12 mouse cellular contexts compared by ENCODE assay signal in the genomic region with DNA sequence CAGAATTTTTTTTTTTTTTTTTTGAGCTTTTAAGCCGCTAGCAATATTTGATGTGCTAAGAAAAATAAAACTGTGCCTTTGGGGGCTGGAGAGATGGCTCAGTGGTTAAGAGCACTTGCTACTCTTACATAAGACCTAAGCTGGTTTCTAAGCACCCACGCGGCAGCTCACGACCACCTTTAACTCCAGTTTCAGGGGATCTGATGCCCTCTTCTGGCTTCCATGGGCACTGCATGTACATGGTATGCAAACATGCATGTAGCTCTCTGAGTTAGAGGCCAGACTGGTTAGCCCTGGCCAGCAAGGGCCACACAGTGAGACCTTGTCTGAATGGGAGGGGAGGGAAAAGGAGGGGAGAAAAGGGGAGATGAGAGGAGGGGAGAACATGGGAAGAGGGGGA.
DNase-seq lines count a peak whose midpoint lies in the region; TF ChIP-seq lines count a peak whose summit lies in the region.
"Had no signal": no experiment of that assay in that cellular context is flagged by ENCODE, and none has a peak within 500 bp of the region (broad histone marks: within the 10 kb centered on the region; RNA-seq: fewer than 3 reads in every experiment).

No protein-coding gene starts in this region.

- H3K27ac ChIP-seq in layer of hippocampus, adult 2 months: no peak overlapping the region
- H3K27ac ChIP-seq in cortical plate, adult 2 months (ENCODE audit: insufficient read depth, low read length): no peak overlapping the region
- no peak overlapping the region for H3K27ac ChIP-seq in forebrain, embryonic 10.5 days
- H3K27ac ChIP-seq: midbrain, embryonic 12.5 days had no signal

- peak; percentile 70 for TF ChIP-seq CTCF in layer of hippocampus, adult 2 months (conservative IDR thresholded peaks at IDR 0.05)
- TF ChIP-seq CTCF in cortical plate, adult 2 months (IDR thresholded peaks at IDR 0.05; ENCODE audit: extremely low read depth, insufficient read depth, low read length): peak; percentile 29; the same call in 1 of the 2 replicates

- peak; percentile 45 for DNase-seq in embryo, embryonic 10.5 days (ENCODE audit: low spot score)
- DNase-seq in embryo, embryonic 9.5 days (ENCODE audit: extremely low spot score): no peak
- no peak for DNase-seq in layer of hippocampus, adult 2 months (ENCODE audit: low spot score in 2 of 2)
- no peak for DNase-seq in layer of hippocampus, adult 9-11 months
- peak; percentile 33 for DNase-seq in 416B (ENCODE audit: low read depth)
- no peak for DNase-seq in adrenal gland, adult (ENCODE audit: inconsistent age in 2 of 2, low spot score in 1 of 2)
- DNase-seq in forebrain, embryonic 10.5 days (ENCODE audit: extremely low spot score, low spot score): no peak
- DNase-seq: adrenal gland, adult 8-10 months; cerebellum, adult 11 months had no signal

- TF ChIP-seq POLR2A in cortical plate, adult 2 months (IDR thresholded peaks at IDR 0.05; ENCODE audit: extremely low read depth, insufficient read depth, low read length): no peak

- no peaks in the 10 kb centered on the region; the same call in 1 of the 2 replicates for H3K9me3 ChIP-seq in forebrain, embryonic 10.5 days
- H3K9me3 ChIP-seq: heart, embryonic 15.5 days had no signal

- H3K4me3 ChIP-seq in layer of hippocampus, adult 2 months: no peak overlapping the region
- no peak overlapping the region for H3K4me3 ChIP-seq in cortical plate, adult 2 months (ENCODE audit: insufficient read depth, low read length)
- no peak overlapping the region for H3K4me3 ChIP-seq in forebrain, embryonic 10.5 days
- H3K4me3 ChIP-seq: heart, embryonic 15.5 days; midbrain, embryonic 12.5 days had no signal

- 52% methylated on average over 4 of the region's 4 CpGs for WGBS in forebrain, embryonic 10.5 days

- no peaks in the 10 kb centered on the region for H3K27me3 ChIP-seq in forebrain, embryonic 10.5 days (ENCODE audit: poor library complexity, severe bottlenecking)
- H3K27me3 ChIP-seq: heart, embryonic 15.5 days; midbrain, embryonic 12.5 days had no signal

- no peaks in the 10 kb centered on the region for H3K4me1 ChIP-seq in cortical plate, adult 2 months (ENCODE audit: control insufficient read depth, insufficient read depth, low read length)
- no peaks in the 10 kb centered on the region for H3K4me1 ChIP-seq in forebrain, embryonic 10.5 days
- H3K4me1 ChIP-seq: heart, embryonic 15.5 days; midbrain, embryonic 12.5 days had no signal

- H3K36me3 ChIP-seq in forebrain, embryonic 10.5 days (replicated peaks): no peaks in the 10 kb centered on the region

Comparison
In these comparisons a context has a peak if more than half of its experiments do, and no peak if none do; other contexts are left out.
1. DNase-seq: peak in embryo, embryonic 10.5 days (single experiment) and 416B (single experiment); none in embryo, embryonic 9.5 days (single experiment), layer of hippocampus, adult 2 months (0 of 2), layer of hippocampus, adult 9-11 months (single experiment), adrenal gland, adult (0 of 2) and forebrain, embryonic 10.5 days (single experiment).